Mouse (Mus musculus) MEL (cell line): ENCODE measurements around the gene Adprh. TPM values are rescaled to one million over a fixed set of nuclear protein-coding genes. Genes with fewer than 3 reads are reported as not detected.

Experiments
- DNase-seq: peaks from one replicate; pipeline ENCODE4 v3.0.0; 2011; ENCODE audit warnings: low read depth, low spot score
- H3K27ac ChIP-seq: 2 replicates; pipeline ENCODE4 v1.5.1; 2012; ENCODE audit warnings: low read depth, mild to moderate bottlenecking, control low read depth, low read length, moderate library complexity; ENCODE audit not compliant: control insufficient read depth
- H3K27me3 ChIP-seq, 2 experiments: fragments of 150-350 bp in 1 of 2; sonication (generic) in 1 of 2; 2 replicates each; pipeline ENCODE4 v1.6.1; 2012; ENCODE audit warnings: low read length in 2 of 2, mild to moderate bottlenecking in 2 of 2, improper control_type of control experiment in 1 of 2, moderate library complexity in 1 of 2; ENCODE audit not compliant: insufficient read depth in 2 of 2, control insufficient read depth in 1 of 2
- H3K36me3 ChIP-seq, 2 experiments: 2 replicates each; pipeline ENCODE4 v1.6.1; 2012 to 2014; ENCODE audit warnings: low read length in 2 of 2, improper control_type of control experiment in 1 of 2, inconsistent platforms in 1 of 2, mild to moderate bottlenecking in 1 of 2; ENCODE audit not compliant: insufficient read depth in 2 of 2, control insufficient read depth in 1 of 2
- H3K4me1 ChIP-seq, 2 experiments: fragments of 150-350 bp in 1 of 2; sonication (generic) in 1 of 2; 2 replicates each; pipeline ENCODE4 v1.6.1; 2012; ENCODE audit warnings: low read length in 2 of 2, improper control_type of control experiment in 1 of 2, mild to moderate bottlenecking in 1 of 2; ENCODE audit not compliant: insufficient read depth in 2 of 2, control insufficient read depth in 1 of 2
- H3K4me3 ChIP-seq, 2 experiments: fragments of 150-350 bp in 1 of 2; sonication (generic) in 1 of 2; 2 replicates each; pipeline ENCODE4 v1.5.1; 2012; ENCODE audit warnings: low read depth in 2 of 2, low read length in 2 of 2, mild to moderate bottlenecking in 2 of 2, moderate library complexity in 2 of 2, control low read depth in 1 of 2, improper control_type of control experiment in 1 of 2; ENCODE audit not compliant: control insufficient read depth in 1 of 2, insufficient read depth in 1 of 2
- H3K79me2 ChIP-seq: 2 replicates; pipeline ENCODE4 v1.6.1; 2012; ENCODE audit warnings: mild to moderate bottlenecking, low read length, moderate library complexity; ENCODE audit not compliant: control insufficient read depth, poor library complexity, insufficient read depth
- H3K9ac ChIP-seq: 2 replicates; pipeline ENCODE4 v1.6.1; 2012; ENCODE audit warnings: low read depth, mild to moderate bottlenecking, control low read depth, low read length, moderate library complexity; ENCODE audit not compliant: control insufficient read depth, poor library complexity, severe bottlenecking
- H3K9me3 ChIP-seq: fragments of 150-350 bp; sonication (generic); replicated peaks from 2 replicates; pipeline ENCODE4 v1.6.1; 2012; ENCODE audit warnings: mild to moderate bottlenecking, low read length, improper control_type of control experiment, moderate library complexity; ENCODE audit not compliant: insufficient read depth
- BHLHE40 ChIP-seq: IDR thresholded peaks from 2 replicates; pipeline ENCODE4 v1.6.1; 2012; ENCODE audit warnings: low read depth, mild to moderate bottlenecking, inconsistent platforms, low read length, improper control_type of control experiment, borderline replicate concordance
- E2F4 ChIP-seq: IDR thresholded peaks from 2 replicates; pipeline ENCODE4 v1.6.1; 2011; ENCODE audit warnings: low read depth, low read length, improper control_type of control experiment, borderline replicate concordance
- ELF1 ChIP-seq: IDR thresholded peaks from 2 replicates; pipeline ENCODE4 v1.6.1; 2014; ENCODE audit warnings: low read depth, mild to moderate bottlenecking, inconsistent platforms, low read length, improper control_type of control experiment, moderate library complexity
- EP300 ChIP-seq, 2 experiments: IDR thresholded peaks; 2 replicates each; pipeline ENCODE4 v1.6.1; 2011; ENCODE audit warnings: improper control_type of control experiment in 2 of 2, low read length in 2 of 2, low read depth in 1 of 2, mild to moderate bottlenecking in 1 of 2
- KAT2A ChIP-seq: conservative IDR thresholded peaks from 2 replicates; pipeline ENCODE4 v1.6.1; 2012; ENCODE audit warnings: low read depth, low read length, improper control_type of control experiment, inconsistent platforms
- MAFK ChIP-seq: IDR thresholded peaks from 2 replicates; pipeline ENCODE4 v1.6.1; 2011; ENCODE audit warnings: low read depth, mild to moderate bottlenecking, low read length, improper control_type of control experiment, borderline replicate concordance
- MAX ChIP-seq: IDR thresholded peaks from 2 replicates; pipeline ENCODE4 v1.6.1; 2011; ENCODE audit warnings: low read length, improper control_type of control experiment
- MAZ ChIP-seq: IDR thresholded peaks from 2 replicates; pipeline ENCODE4 v1.6.1; 2012; ENCODE audit warnings: low read depth, mild to moderate bottlenecking, inconsistent platforms, low read length, improper control_type of control experiment
- MXI1 ChIP-seq: IDR thresholded peaks from 2 replicates; pipeline ENCODE4 v1.6.1; 2011; ENCODE audit warnings: mild to moderate bottlenecking, low read depth, low read length, improper control_type of control experiment
- MYC ChIP-seq: IDR thresholded peaks from 2 replicates; pipeline ENCODE4 v1.6.1; 2011; ENCODE audit warnings: low read depth, mild to moderate bottlenecking, low read length, improper control_type of control experiment, moderate library complexity
- NRF1 ChIP-seq: IDR thresholded peaks from 2 replicates; pipeline ENCODE4 v1.6.1; 2014; ENCODE audit warnings: low read depth, mild to moderate bottlenecking, inconsistent platforms, low read length, improper control_type of control experiment, moderate library complexity; ENCODE audit not compliant: poor library complexity, insufficient read depth, severe bottlenecking
- POLR2AphosphoS2 ChIP-seq: IDR thresholded peaks from 2 replicates; pipeline ENCODE4 v1.6.1; 2011; ENCODE audit warnings: low read length, improper control_type of control experiment
- SIN3A ChIP-seq: IDR thresholded peaks from 2 replicates; pipeline ENCODE4 v1.6.1; 2012; ENCODE audit warnings: low read length, improper control_type of control experiment, inconsistent platforms
- SMC3 ChIP-seq: IDR thresholded peaks from 2 replicates; pipeline ENCODE4 v1.6.1; 2011; ENCODE audit warnings: low read depth, low read length, improper control_type of control experiment
- TAL1 ChIP-seq: IDR thresholded peaks from 2 replicates; pipeline ENCODE4 v1.6.1; 2012; ENCODE audit warnings: mild to moderate bottlenecking, inconsistent platforms, low read length, moderate library complexity, mixed read lengths
- TBP ChIP-seq: IDR thresholded peaks from 2 replicates; pipeline ENCODE4 v1.8.0; 2011; ENCODE audit warnings: low read depth, low read length, improper control_type of control experiment
- TCF12 ChIP-seq: IDR thresholded peaks from 2 replicates; pipeline ENCODE4 v1.6.1; 2014; ENCODE audit warnings: low read depth, mild to moderate bottlenecking, inconsistent platforms, low read length, improper control_type of control experiment, moderate library complexity
- UBTF ChIP-seq: IDR thresholded peaks from 2 replicates; pipeline ENCODE4 v1.6.1; 2012; ENCODE audit warnings: low read depth, mild to moderate bottlenecking, inconsistent platforms, low read length, improper control_type of control experiment, moderate library complexity, borderline replicate concordance; ENCODE audit not compliant: insufficient read depth
- ZC3H11A ChIP-seq: IDR thresholded peaks from 2 replicates; pipeline ENCODE4 v1.6.1; 2012; ENCODE audit warnings: low read depth, mild to moderate bottlenecking, inconsistent platforms, low read length, improper control_type of control experiment
- ZNF384 ChIP-seq: IDR thresholded peaks from 2 replicates; pipeline ENCODE4 v1.6.1; 2012; ENCODE audit warnings: low read depth, mild to moderate bottlenecking, inconsistent platforms, low read length, improper control_type of control experiment
- polyA plus RNA-seq, 2 experiments: library from polyadenylated mRNA; stranded (reverse) in 1 of 2; unstranded in 1 of 2; fragments of >175 nt in 1 of 2; fragments of >200 nt in 1 of 2; gene quantifications; 2 replicates each; pipeline versions ENCODE4 v1.2.1 to v1.2.4; 2012; ENCODE audit warnings: low replicate concordance in 2 of 2, low read depth in 1 of 2; ENCODE audit not compliant: insufficient read length in 2 of 2, insufficient read depth in 1 of 2, missing spikeins in 1 of 2
- total RNA-seq: library from RNA; depleted of rRNA; stranded (reverse); fragments of 300-350 nt; gene quantifications from 2 replicates; pipeline ENCODE4 v1.2.3, GENCODE M21; 2012

Adprh gene
- total and polyA plus RNA-seq, 3 experiments = 20.1 to 86.7 TPM; not detected in 1

DNA sequence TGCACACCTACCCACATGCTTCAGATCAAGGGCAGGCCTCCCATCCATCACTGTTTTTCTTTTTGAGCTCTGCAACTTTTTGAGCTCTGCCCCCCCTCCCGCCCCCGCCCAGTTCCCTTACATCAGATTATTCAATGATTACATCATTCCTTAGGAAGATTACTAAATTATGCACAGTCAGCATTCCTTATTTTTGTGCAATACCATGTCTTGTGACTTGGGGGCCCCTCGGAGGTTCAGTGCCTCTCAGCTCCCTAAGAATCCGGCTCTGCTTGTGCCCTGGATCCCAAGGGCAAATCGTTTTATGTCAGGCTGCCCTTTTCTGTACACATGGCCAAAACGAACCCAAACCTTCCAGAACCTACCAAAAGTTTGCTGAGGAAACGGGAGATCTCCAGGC is 37.5 kb downstream of the Adprh start:
- H3K4me1 ChIP-seq = no peaks in the 10 kb centered on the region
- TF ChIP-seq MAFK = 0 out of 2 replicates have a peak, but pooled peaks have one; percentile 33
- TF ChIP-seq KAT2A = no peak
- DNase-seq = no peak

GRCm38 (mm10) chr16:38408416-38408815 is 44.1 kb downstream of the Adprh start:
- no peak for DNase-seq
- H3K36me3 ChIP-seq = no peaks in the 10 kb centered on the region; a peak in 1 of 4 replicates
- no peak overlapping the region for H3K4me3 ChIP-seq
- peaks cover 0 to 13% of the 10 kb centered on the region in 2 experiments; a peak in 2 of 4 replicates for H3K4me1 ChIP-seq
- no peak overlapping the region for H3K27ac ChIP-seq
- H3K9me3 ChIP-seq = no peaks in the 10 kb centered on the region
- TF ChIP-seq POLR2AphosphoS2 (no peak), EP300 (IDR thresholded peaks at IDR 0.05; ENCODE audit: low read depth in 1 of 2, low read length in 2 of 2) (no peak), ZNF384 (no peak), ELF1 (no peak), SIN3A (no peak), E2F4 (no peak), BHLHE40 (no peak), MXI1 (no peak), UBTF (no peak), ZC3H11A (no peak), TCF12 (no peak), MAZ (no peak), SMC3 (no peak), KAT2A (no peak), NRF1 (no peak), TBP (no peak), MAX (no peak), MAFK (no peak), TAL1 (no peak), MYC (no peak)
- peaks cover 0 to 2% of the 10 kb centered on the region in 2 experiments; a peak in 1 of 4 replicates for H3K27me3 ChIP-seq
- H3K79me2 ChIP-seq = no peaks in the 10 kb centered on the region
- H3K9ac ChIP-seq = no peak overlapping the region

More for the DNA sequence above, 37.5 kb downstream of the Adprh start:
- H3K27ac ChIP-seq = no peak overlapping the region
- H3K79me2 ChIP-seq = no peaks in the 10 kb centered on the region
- H3K27me3 ChIP-seq = peaks cover 5 to 10% of the 10 kb centered on the region in 2 experiments
- no peak overlapping the region for H3K9ac ChIP-seq
- H3K36me3 ChIP-seq = no peaks in the 10 kb centered on the region
- H3K4me3 ChIP-seq = no peak overlapping the region
- H3K9me3 ChIP-seq = no peaks in the 10 kb centered on the region
